Mouse (Mus musculus) spleen, adult 2 months (tissue): Measurements from ENCODE around the gene Cachd1.

Experiments used
- CTCF ChIP-seq: fragments of 200-500 bp; IDR thresholded peaks from 2 replicates; pipeline ENCODE4 v1.5.1; 2011; ENCODE audit warnings: mild to moderate bottlenecking, inconsistent platforms; ENCODE audit not compliant: insufficient read depth, insufficient read length, insufficient replicate concordance; ENCODE audit errors: extremely low read depth
- POLR2A ChIP-seq: fragments of 200-500 bp; IDR thresholded peaks from 2 replicates; pipeline ENCODE4 v1.6.1; 2011; ENCODE audit warnings: low read depth, low read length, inconsistent platforms

DNA sequence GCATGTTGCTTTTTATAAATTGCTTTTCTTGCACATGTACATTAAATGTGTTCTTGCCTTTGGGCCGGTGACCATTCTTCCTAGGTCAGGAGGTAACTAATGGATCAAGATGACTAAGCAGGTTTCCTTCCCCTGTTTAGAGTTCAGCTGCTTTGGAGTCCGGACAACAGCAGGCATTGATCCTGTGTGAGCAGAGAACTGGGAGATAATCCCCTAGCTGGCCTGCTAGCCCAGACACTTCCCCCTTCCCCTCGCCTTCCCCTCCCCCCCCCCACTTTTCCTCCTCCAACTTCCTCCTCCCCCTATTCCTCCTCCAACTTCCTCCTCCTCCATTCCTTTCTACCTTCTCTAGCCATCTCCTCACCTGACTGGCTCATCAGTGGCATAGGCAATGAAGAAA lies 135.2 kb downstream of the Cachd1 start:
- TF ChIP-seq POLR2A, result no peak
- TF ChIP-seq CTCF, result no peak
